27 mouse cellular contexts compared by ENCODE assay signal in the genomic region with DNA sequence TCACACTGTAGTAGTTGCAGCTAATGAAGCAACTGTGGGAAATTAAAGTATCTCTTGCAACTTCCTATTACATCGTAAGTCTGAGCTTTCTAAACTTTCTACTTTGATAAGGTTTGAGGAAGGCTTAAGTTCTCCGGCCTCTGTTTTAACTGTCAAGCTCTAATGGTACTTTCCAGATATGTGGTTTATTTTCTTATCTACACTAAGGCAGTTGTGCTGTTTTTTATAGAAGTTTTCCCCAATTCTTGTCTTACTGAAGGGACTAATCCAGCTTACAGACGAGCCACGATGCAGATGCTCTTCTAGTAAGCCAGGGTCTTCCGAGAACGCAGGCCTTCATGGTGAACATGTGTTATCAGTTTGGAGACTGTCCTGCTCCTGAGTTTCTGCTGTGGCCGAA. TPM values are rescaled to one million over a fixed set of nuclear protein-coding genes. Genes with fewer than 3 reads are reported as not detected.
A peak's percentile ranks its signal among the peaks of the same experiment; 100 is the strongest.
DNase-seq lines count a peak whose midpoint lies in the region; ATAC-seq and TF ChIP-seq lines count a peak whose summit lies in the region.
"Had no signal": no experiment of that assay in that cellular context is flagged by ENCODE, and none has a peak within 500 bp of the region (broad histone marks: within the 10 kb centered on the region; RNA-seq: fewer than 3 reads in every experiment).

No protein-coding gene starts in this region.

- H3K4me1 ChIP-seq in liver, embryonic 15.5 days (replicated peaks): peaks cover 22% of the 10 kb centered on the region
- H3K4me1 ChIP-seq in lung, postnatal 0 days (ENCODE audit: insufficient read depth, low read depth, low read length): no peaks in the 10 kb centered on the region
- H3K4me1 ChIP-seq: embryonic facial prominence, embryonic 15.5 days; forebrain, embryonic 12.5 days; heart, embryonic 13.5 days; midbrain, embryonic 10.5 days; midbrain, embryonic 15.5 days; neural tube, embryonic 15.5 days; stomach, embryonic 15.5 days had no signal

- no peak overlapping the region for H3K4me2 ChIP-seq in liver, embryonic 15.5 days
- H3K4me2 ChIP-seq in lung, postnatal 0 days (replicated peaks; ENCODE audit: low read depth, low read length): no peak overlapping the region
- H3K4me2 ChIP-seq: embryonic facial prominence, embryonic 15.5 days; forebrain, embryonic 12.5 days; heart, embryonic 13.5 days; hindbrain, embryonic 14.5 days; lung, embryonic 14.5 days; midbrain, embryonic 15.5 days; neural tube, embryonic 15.5 days; stomach, embryonic 15.5 days had no signal

- no peaks in the 10 kb centered on the region; the same call in 1 of the 2 replicates for H3K27me3 ChIP-seq in liver, embryonic 15.5 days
- H3K27me3 ChIP-seq in lung, postnatal 0 days (replicated peaks; ENCODE audit: insufficient read depth, low read length): no peaks in the 10 kb centered on the region
- H3K27me3 ChIP-seq: CH12.LX; embryonic facial prominence, embryonic 15.5 days; forebrain, embryonic 12.5 days; heart, embryonic 13.5 days; midbrain, embryonic 15.5 days; neural tube, embryonic 15.5 days; stomach, embryonic 15.5 days had no signal

- peak; percentile 97 for DNase-seq in MEL-GATA-1-ER (ENCODE audit: extremely low read depth, low read depth)
- no peak for DNase-seq in lung, postnatal 0 days (ENCODE audit: low spot score)
- DNase-seq in gastrocnemius, postnatal 36 days: no peak
- no peak for DNase-seq in adrenal gland, postnatal 36 days
- DNase-seq in embryo, embryonic 10.5 days (ENCODE audit: low spot score): no peak
- DNase-seq: cerebellum, adult 11-12 months; cerebellum, adult 9-11 months; gastrocnemius, postnatal 25 days; heart, postnatal 10 days; kidney, adult 2 months; kidney, postnatal 36 days; left cerebral cortex, postnatal 4 days; lung, embryonic 14.5 days; retina, postnatal 1 day; right cerebral cortex, postnatal 14 days had no signal

- H3K9ac ChIP-seq in liver, embryonic 15.5 days: no peak overlapping the region
- H3K9ac ChIP-seq in lung, postnatal 0 days (replicated peaks; ENCODE audit: low read depth): no peak overlapping the region
- H3K9ac ChIP-seq: embryonic facial prominence, embryonic 15.5 days; forebrain, embryonic 12.5 days; heart, embryonic 13.5 days; hindbrain, embryonic 14.5 days; lung, embryonic 14.5 days; midbrain, embryonic 15.5 days; neural tube, embryonic 15.5 days; stomach, embryonic 15.5 days had no signal

- no peak for TF ChIP-seq CTCF in lung, postnatal 0 days (IDR thresholded peaks at IDR 0.05)

- H3K36me3 ChIP-seq in liver, embryonic 15.5 days (replicated peaks): no peaks in the 10 kb centered on the region
- no peaks in the 10 kb centered on the region for H3K36me3 ChIP-seq in lung, postnatal 0 days (ENCODE audit: insufficient read depth, low read length)
- H3K36me3 ChIP-seq: midbrain, embryonic 15.5 days; stomach, embryonic 15.5 days had no signal

- intact Hi-C loops in gastrocnemius, postnatal 36 days (cut with DNase I): no loop called here

- no peak for TF ChIP-seq EP300 in lung, postnatal 0 days (IDR thresholded peaks at IDR 0.05)

- 13% methylated on average over 7 of the region's 7 CpGs for WGBS in liver, embryonic 15.5 days (ENCODE audit: insufficient replicate concordance)
- WGBS in lung, postnatal 0 days: 89% methylated on average over 7 of the region's 7 CpGs

- H3K4me3 ChIP-seq in liver, embryonic 15.5 days (replicated peaks): no peak overlapping the region
- no peak overlapping the region for H3K4me3 ChIP-seq in lung, postnatal 0 days (ENCODE audit: low read depth, low read length)
- H3K4me3 ChIP-seq: embryonic facial prominence, embryonic 15.5 days; forebrain, embryonic 12.5 days; heart, embryonic 13.5 days; midbrain, embryonic 10.5 days; midbrain, embryonic 15.5 days; neural tube, embryonic 15.5 days; stomach, embryonic 15.5 days had no signal

- no peaks in the 10 kb centered on the region for H3K9me3 ChIP-seq in liver, embryonic 15.5 days (replicated peaks)
- no peaks in the 10 kb centered on the region for H3K9me3 ChIP-seq in lung, postnatal 0 days (ENCODE audit: low read length)
- H3K9me3 ChIP-seq: embryonic facial prominence, embryonic 15.5 days; forebrain, embryonic 12.5 days; heart, embryonic 13.5 days; midbrain, embryonic 10.5 days; midbrain, embryonic 15.5 days; neural tube, embryonic 15.5 days; stomach, embryonic 15.5 days had no signal

- peak; percentile 85 for ATAC-seq in common myeloid progenitor, adult 5-6 weeks (replicated peaks; ENCODE audit: low read depth, poor library complexity, severe bottlenecking)
- ATAC-seq in liver, embryonic 15.5 days (ENCODE audit: insufficient read depth): peak; percentile 56; the same call in 1 of the 2 replicates
- ATAC-seq in megakaryocyte progenitor cell, adult 5-6 weeks (replicated peaks; ENCODE audit: poor library complexity): peak; percentile 86
- ATAC-seq in lung, postnatal 0 days: no peak
- ATAC-seq: midbrain, embryonic 15.5 days had no signal

- 0 out of 2 replicates have a peak overlapping the region, but pooled peaks have one; percentile 34 for H3K27ac ChIP-seq in liver, embryonic 15.5 days (replicated peaks)
- H3K27ac ChIP-seq in lung, postnatal 0 days (ENCODE audit: low read length): no peak overlapping the region
- H3K27ac ChIP-seq: embryonic facial prominence, embryonic 15.5 days; forebrain, embryonic 12.5 days; heart, embryonic 13.5 days; hindbrain, embryonic 14.5 days; midbrain, embryonic 10.5 days; midbrain, embryonic 15.5 days; neural tube, embryonic 15.5 days; stomach, embryonic 15.5 days had no signal

RNA-seq across cellular contexts. Expression of gene Ppp2r3c, which starts 26.6 kb away (rescaled TPM):
- total RNA-seq in common myeloid progenitor, adult 5-6 weeks (2017): 26.4 and 32.9 TPM in 2 replicates
- polyA plus RNA-seq in liver, embryonic 15.5 days (2015; fragmentation: Nextera tagmentation; extraction: Ambion mirVana): 4.7 and 4.9 TPM in 2 replicates
- total RNA-seq in megakaryocyte progenitor cell, adult 5-6 weeks (2015): 29.9 and 35.3 TPM in 2 replicates
- 25.2 and 26.0 TPM in 2 replicates for total RNA-seq in megakaryocyte progenitor cell, adult 5-6 weeks (2017)
- 7.6 and 8.2 TPM in 2 replicates for polyA plus RNA-seq in lung, postnatal 0 days (2015; fragmentation: Nextera tagmentation; extraction: Ambion mirVana)
- total RNA-seq in gastrocnemius, postnatal 36 days (2021): 1 to 10 TPM; 9.0 to 9.1 TPM
- total RNA-seq in adrenal gland, postnatal 36 days (2021): 10 to 100 TPM; 11.1 to 11.3 TPM

RNA-seq across cellular contexts. Expression of gene 1110008L16Rik, which starts 30.0 kb away (rescaled TPM):
- 35.7 and 59.6 TPM in 2 replicates for total RNA-seq in common myeloid progenitor, adult 5-6 weeks (2017)
- 5.9 and 6.1 TPM in 2 replicates for polyA plus RNA-seq in liver, embryonic 15.5 days (2015; fragmentation: Nextera tagmentation; extraction: Ambion mirVana)
- 36.1 and 38.1 TPM in 2 replicates for total RNA-seq in megakaryocyte progenitor cell, adult 5-6 weeks (2015)
- 22.5 and 27.9 TPM in 2 replicates for total RNA-seq in megakaryocyte progenitor cell, adult 5-6 weeks (2017)
- 8.1 and 9.2 TPM in 2 replicates for polyA plus RNA-seq in lung, postnatal 0 days (2015; fragmentation: Nextera tagmentation; extraction: Ambion mirVana)
- total RNA-seq in gastrocnemius, postnatal 36 days (2021): 1 to 10 TPM; 9.0 to 9.8 TPM
- total RNA-seq in adrenal gland, postnatal 36 days (2021): 10 to 100 TPM; 15.4 to 18.9 TPM

RNA-seq across cellular contexts. Expression of gene Psma6, which starts 54.7 kb away (rescaled TPM):
- 326 and 362 TPM in 2 replicates for total RNA-seq in common myeloid progenitor, adult 5-6 weeks (2017)
- polyA plus RNA-seq in liver, embryonic 15.5 days (2015; fragmentation: Nextera tagmentation; extraction: Ambion mirVana): 185 and 190 TPM in 2 replicates
- 372 and 397 TPM in 2 replicates for total RNA-seq in megakaryocyte progenitor cell, adult 5-6 weeks (2015)
- total RNA-seq in megakaryocyte progenitor cell, adult 5-6 weeks (2017): 362 TPM in 2 replicates
- polyA plus RNA-seq in lung, postnatal 0 days (2015; fragmentation: Nextera tagmentation; extraction: Ambion mirVana): 281 and 292 TPM in 2 replicates
- 100 to 1,000 TPM; 147 to 163 TPM for total RNA-seq in gastrocnemius, postnatal 36 days (2021)
- 100 to 1,000 TPM; 239 to 242 TPM for total RNA-seq in adrenal gland, postnatal 36 days (2021)
